Mouse (Mus musculus): ENCODE data around the gene Hdac10. TPM values are rescaled to one million over a fixed set of nuclear protein-coding genes. Genes with fewer than 3 reads are reported as not detected.

Gene Hdac10
- polyA plus RNA-seq, 2 experiments, result 18.7 to 38.1 TPM

GRCm38 (mm10) chr15:89144965-89145364 is 16.5 kb upstream of the Hdac10 start:
- Histone ChIP-seq H3K4me1 (ENCODE audit: control insufficient read depth, insufficient read depth, low read length) (peaks cover 33% of the 10 kb centered on the region), H3K9me3 (ENCODE audit: control insufficient read depth, low read length) (no peaks in the 10 kb centered on the region)

GRCm38 (mm10) chr15:89143134-89143533 is 14.6 kb upstream of the Hdac10 start:
- Histone ChIP-seq H3K9ac (ENCODE audit: low read depth, low read length, severe bottlenecking) (no peak overlapping the region), H3K9me3 (ENCODE audit: control insufficient read depth, low read length) (no peaks in the 10 kb centered on the region), H3K4me1 (ENCODE audit: control insufficient read depth, insufficient read depth, low read length) (peaks cover 28% of the 10 kb centered on the region; the same call in 1 of the 2 replicates), H3K4me3 (replicated peaks; ENCODE audit: low read length) (no peak overlapping the region), H3K36me3 (ENCODE audit: control insufficient read depth, insufficient read depth, low read length) (no peaks in the 10 kb centered on the region), H3K27ac (replicated peaks; ENCODE audit: low read depth, low read length) (no peak overlapping the region), H3K27me3 (ENCODE audit: control insufficient read depth, insufficient read depth, low read length) (peaks cover 37% of the 10 kb centered on the region), H3K4me2 (replicated peaks; ENCODE audit: low read depth, low read length, severe bottlenecking) (no peak overlapping the region)
- no peak for TF ChIP-seq POLR2A (IDR thresholded peaks at IDR 0.05; ENCODE audit: borderline replicate concordance, extremely low read depth, insufficient read depth, insufficient read length)
- ATAC-seq (ENCODE audit: low FRiP score, low read depth) (no peak), DNase-seq (ENCODE audit: low spot score) (no peak)
- WGBS, result 78% methylated on average over 2 of the region's 2 CpGs

More at GRCm38 (mm10) chr15:89144965-89145364, 16.5 kb upstream of the Hdac10 start:
- no peak overlapping the region for H3K4me2 ChIP-seq (replicated peaks; ENCODE audit: low read depth, low read length, severe bottlenecking)
- no peak for DNase-seq (ENCODE audit: low spot score)
- no peak for ATAC-seq (ENCODE audit: low FRiP score, low read depth)
- WGBS, result 86% methylated on average over 11 of the region's 11 CpGs
- no peak overlapping the region for H3K27ac ChIP-seq (replicated peaks; ENCODE audit: low read depth, low read length)
- TF ChIP-seq POLR2A (IDR thresholded peaks at IDR 0.05; ENCODE audit: borderline replicate concordance, extremely low read depth, insufficient read depth, insufficient read length), result no peak
- H3K36me3 ChIP-seq (ENCODE audit: control insufficient read depth, insufficient read depth, low read length), result no peaks in the 10 kb centered on the region
- no peak overlapping the region for H3K4me3 ChIP-seq (replicated peaks; ENCODE audit: low read length)
- H3K27me3 ChIP-seq (ENCODE audit: control insufficient read depth, insufficient read depth, low read length), result peaks cover 42% of the 10 kb centered on the region
- H3K9ac ChIP-seq (ENCODE audit: low read depth, low read length, severe bottlenecking), result no peak overlapping the region

GRCm38 (mm10) chr15:89141905-89142304 is 13.4 kb upstream of the Hdac10 start:
- H3K9ac ChIP-seq (ENCODE audit: low read depth, low read length, severe bottlenecking), result no peak overlapping the region
- peaks cover 26% of the 10 kb centered on the region for H3K27me3 ChIP-seq (ENCODE audit: control insufficient read depth, insufficient read depth, low read length)
- 34% methylated on average over 4 of the region's 4 CpGs for WGBS
- no peak for DNase-seq (ENCODE audit: low spot score)
- H3K27ac ChIP-seq (replicated peaks; ENCODE audit: low read depth, low read length), result no peak overlapping the region
- H3K9me3 ChIP-seq (ENCODE audit: control insufficient read depth, low read length), result no peaks in the 10 kb centered on the region
- no peak for TF ChIP-seq POLR2A (IDR thresholded peaks at IDR 0.05; ENCODE audit: borderline replicate concordance, extremely low read depth, insufficient read depth, insufficient read length)
- H3K4me3 ChIP-seq (replicated peaks; ENCODE audit: low read length), result no peak overlapping the region
- H3K4me2 ChIP-seq (replicated peaks; ENCODE audit: low read depth, low read length, severe bottlenecking), result no peak overlapping the region
- peaks cover 20% of the 10 kb centered on the region; the same call in 1 of the 2 replicates for H3K4me1 ChIP-seq (ENCODE audit: control insufficient read depth, insufficient read depth, low read length)
- no peaks in the 10 kb centered on the region for H3K36me3 ChIP-seq (ENCODE audit: control insufficient read depth, insufficient read depth, low read length)
- no peak for ATAC-seq (ENCODE audit: low FRiP score, low read depth)

GRCm38 (mm10) chr15:89141443-89141842 is 12.9 kb upstream of the Hdac10 start:
- TF ChIP-seq POLR2A (IDR thresholded peaks at IDR 0.05; ENCODE audit: borderline replicate concordance, extremely low read depth, insufficient read depth, insufficient read length), result no peak
- no peak overlapping the region for H3K4me2 ChIP-seq (replicated peaks; ENCODE audit: low read depth, low read length, severe bottlenecking)
- peaks cover 15% of the 10 kb centered on the region; the same call in 1 of the 2 replicates for H3K4me1 ChIP-seq (ENCODE audit: control insufficient read depth, insufficient read depth, low read length)
- H3K27me3 ChIP-seq (ENCODE audit: control insufficient read depth, insufficient read depth, low read length), result peaks cover 24% of the 10 kb centered on the region
- H3K4me3 ChIP-seq (replicated peaks; ENCODE audit: low read length), result no peak overlapping the region
- no peak overlapping the region for H3K27ac ChIP-seq (replicated peaks; ENCODE audit: low read depth, low read length)
- H3K36me3 ChIP-seq (ENCODE audit: control insufficient read depth, insufficient read depth, low read length), result no peaks in the 10 kb centered on the region
- WGBS, result 15% methylated on average over 5 of the region's 5 CpGs
- ATAC-seq (ENCODE audit: low FRiP score, low read depth), result no peak
- DNase-seq (ENCODE audit: low spot score), result no peak
- no peak overlapping the region for H3K9ac ChIP-seq (ENCODE audit: low read depth, low read length, severe bottlenecking)
- no peaks in the 10 kb centered on the region for H3K9me3 ChIP-seq (ENCODE audit: control insufficient read depth, low read length)

GRCm38 (mm10) chr15:89140659-89141252 is 12.3 kb upstream of the Hdac10 start, which contains the start of gene Mapk12:
TSS of gene Mapk12 (minus strand) at chr15:89140703.
- H3K4me1 ChIP-seq (ENCODE audit: control insufficient read depth, insufficient read depth, low read length), result peaks cover 10% of the 10 kb centered on the region; the same call in 1 of the 2 replicates
- H3K27ac ChIP-seq (replicated peaks; ENCODE audit: low read depth, low read length), result no peak within 1 kb of the TSS
- peak within 1 kb of the TSS; percentile 49 for H3K4me3 ChIP-seq (replicated peaks; ENCODE audit: low read length)
- peak within 1 kb of the TSS; percentile 95 for H3K4me2 ChIP-seq (replicated peaks; ENCODE audit: low read depth, low read length, severe bottlenecking)
- 1% methylated on average over 20 of the region's 21 CpGs for WGBS
- TF ChIP-seq POLR2A (IDR thresholded peaks at IDR 0.05; ENCODE audit: borderline replicate concordance, extremely low read depth, insufficient read depth, insufficient read length), result no peak
- no peaks in the 10 kb centered on the region for H3K9me3 ChIP-seq (ENCODE audit: control insufficient read depth, low read length)
- DNase-seq (ENCODE audit: low spot score), result no peak
- H3K36me3 ChIP-seq (ENCODE audit: control insufficient read depth, insufficient read depth, low read length), result no peaks in the 10 kb centered on the region
- H3K27me3 ChIP-seq (ENCODE audit: control insufficient read depth, insufficient read depth, low read length), result peaks cover 18% of the 10 kb centered on the region
- ATAC-seq (ENCODE audit: low FRiP score, low read depth), result peak; percentile 39; the same call in 1 of the 2 replicates
- H3K9ac ChIP-seq (ENCODE audit: low read depth, low read length, severe bottlenecking), result peak within 1 kb of the TSS; percentile 47
